Mouse (Mus musculus) MEL (cell line): ENCODE measurements around the gene Wfdc16. TPM values are rescaled to one million over a fixed set of nuclear protein-coding genes. Genes with fewer than 3 reads are reported as not detected.

Source experiments
- DNase-seq: peaks from one replicate; pipeline ENCODE4 v3.0.0; 2011; ENCODE audit warnings: low read depth, low spot score
- H3K27ac ChIP-seq: 2 replicates; pipeline ENCODE4 v1.5.1; 2012; ENCODE audit warnings: low read depth, mild to moderate bottlenecking, control low read depth, low read length, moderate library complexity; ENCODE audit not compliant: control insufficient read depth
- H3K27me3 ChIP-seq, 2 experiments: fragments of 150-350 bp in 1 of 2; sonication (generic) in 1 of 2; 2 replicates each; pipeline ENCODE4 v1.6.1; 2012; ENCODE audit warnings: low read length in 2 of 2, mild to moderate bottlenecking in 2 of 2, improper control_type of control experiment in 1 of 2, moderate library complexity in 1 of 2; ENCODE audit not compliant: insufficient read depth in 2 of 2, control insufficient read depth in 1 of 2
- H3K36me3 ChIP-seq, 2 experiments: 2 replicates each; pipeline ENCODE4 v1.6.1; 2012 to 2014; ENCODE audit warnings: low read length in 2 of 2, improper control_type of control experiment in 1 of 2, inconsistent platforms in 1 of 2, mild to moderate bottlenecking in 1 of 2; ENCODE audit not compliant: insufficient read depth in 2 of 2, control insufficient read depth in 1 of 2
- H3K4me1 ChIP-seq, 2 experiments: fragments of 150-350 bp in 1 of 2; sonication (generic) in 1 of 2; 2 replicates each; pipeline ENCODE4 v1.6.1; 2012; ENCODE audit warnings: low read length in 2 of 2, improper control_type of control experiment in 1 of 2, mild to moderate bottlenecking in 1 of 2; ENCODE audit not compliant: insufficient read depth in 2 of 2, control insufficient read depth in 1 of 2
- H3K4me3 ChIP-seq, 2 experiments: fragments of 150-350 bp in 1 of 2; sonication (generic) in 1 of 2; 2 replicates each; pipeline ENCODE4 v1.5.1; 2012; ENCODE audit warnings: low read depth in 2 of 2, low read length in 2 of 2, mild to moderate bottlenecking in 2 of 2, moderate library complexity in 2 of 2, control low read depth in 1 of 2, improper control_type of control experiment in 1 of 2; ENCODE audit not compliant: control insufficient read depth in 1 of 2, insufficient read depth in 1 of 2
- H3K79me2 ChIP-seq: 2 replicates; pipeline ENCODE4 v1.6.1; 2012; ENCODE audit warnings: mild to moderate bottlenecking, low read length, moderate library complexity; ENCODE audit not compliant: control insufficient read depth, poor library complexity, insufficient read depth
- H3K9ac ChIP-seq: 2 replicates; pipeline ENCODE4 v1.6.1; 2012; ENCODE audit warnings: low read depth, mild to moderate bottlenecking, control low read depth, low read length, moderate library complexity; ENCODE audit not compliant: control insufficient read depth, poor library complexity, severe bottlenecking
- H3K9me3 ChIP-seq: fragments of 150-350 bp; sonication (generic); replicated peaks from 2 replicates; pipeline ENCODE4 v1.6.1; 2012; ENCODE audit warnings: mild to moderate bottlenecking, low read length, improper control_type of control experiment, moderate library complexity; ENCODE audit not compliant: insufficient read depth
- BHLHE40 ChIP-seq: IDR thresholded peaks from 2 replicates; pipeline ENCODE4 v1.6.1; 2012; ENCODE audit warnings: low read depth, mild to moderate bottlenecking, inconsistent platforms, low read length, improper control_type of control experiment, borderline replicate concordance
- E2F4 ChIP-seq: IDR thresholded peaks from 2 replicates; pipeline ENCODE4 v1.6.1; 2011; ENCODE audit warnings: low read depth, low read length, improper control_type of control experiment, borderline replicate concordance
- ELF1 ChIP-seq: IDR thresholded peaks from 2 replicates; pipeline ENCODE4 v1.6.1; 2014; ENCODE audit warnings: low read depth, mild to moderate bottlenecking, inconsistent platforms, low read length, improper control_type of control experiment, moderate library complexity
- EP300 ChIP-seq, 2 experiments: IDR thresholded peaks; 2 replicates each; pipeline ENCODE4 v1.6.1; 2011; ENCODE audit warnings: improper control_type of control experiment in 2 of 2, low read length in 2 of 2, low read depth in 1 of 2, mild to moderate bottlenecking in 1 of 2
- ETS1 ChIP-seq: IDR thresholded peaks from 2 replicates; pipeline ENCODE4 v1.6.1; 2012; ENCODE audit warnings: low read depth, mild to moderate bottlenecking, inconsistent platforms, low read length, improper control_type of control experiment, moderate library complexity
- GATA1 ChIP-seq: IDR thresholded peaks from 2 replicates; pipeline ENCODE4 v1.6.1; 2011; ENCODE audit warnings: low read depth, low read length, improper control_type of control experiment
- HCFC1 ChIP-seq: IDR thresholded peaks from 2 replicates; pipeline ENCODE4 v1.6.1; 2012; ENCODE audit warnings: low read depth, mild to moderate bottlenecking, inconsistent platforms, low read length, improper control_type of control experiment, moderate library complexity
- JUND ChIP-seq: IDR thresholded peaks from 2 replicates; pipeline ENCODE4 v1.6.1; 2011; ENCODE audit warnings: low read depth, mild to moderate bottlenecking, improper control_type of control experiment, low read length
- KAT2A ChIP-seq: conservative IDR thresholded peaks from 2 replicates; pipeline ENCODE4 v1.6.1; 2012; ENCODE audit warnings: low read depth, low read length, improper control_type of control experiment, inconsistent platforms
- MAFK ChIP-seq: IDR thresholded peaks from 2 replicates; pipeline ENCODE4 v1.6.1; 2011; ENCODE audit warnings: low read depth, mild to moderate bottlenecking, low read length, improper control_type of control experiment, borderline replicate concordance
- MAX ChIP-seq: IDR thresholded peaks from 2 replicates; pipeline ENCODE4 v1.6.1; 2011; ENCODE audit warnings: low read length, improper control_type of control experiment
- MAZ ChIP-seq: IDR thresholded peaks from 2 replicates; pipeline ENCODE4 v1.6.1; 2012; ENCODE audit warnings: low read depth, mild to moderate bottlenecking, inconsistent platforms, low read length, improper control_type of control experiment
- MEF2A ChIP-seq: IDR thresholded peaks from 2 replicates; pipeline ENCODE4 v1.6.1; 2014; ENCODE audit warnings: low read depth, mild to moderate bottlenecking, inconsistent platforms, low read length, improper control_type of control experiment; ENCODE audit not compliant: poor library complexity, insufficient replicate concordance, severe bottlenecking; ENCODE audit errors: extremely low read depth
- MXI1 ChIP-seq: IDR thresholded peaks from 2 replicates; pipeline ENCODE4 v1.6.1; 2011; ENCODE audit warnings: mild to moderate bottlenecking, low read depth, low read length, improper control_type of control experiment
- MYB ChIP-seq: IDR thresholded peaks from 2 replicates; pipeline ENCODE4 v1.6.1; 2011; ENCODE audit warnings: mild to moderate bottlenecking, low read depth, low read length, improper control_type of control experiment
- POLR2A ChIP-seq, 2 experiments: IDR thresholded peaks; 2 replicates each; pipeline ENCODE4 v1.6.1; 2011 to 2012; ENCODE audit warnings: low read length in 2 of 2, mild to moderate bottlenecking in 2 of 2, control low read depth in 1 of 2, improper control_type of control experiment in 1 of 2, low read depth in 1 of 2, moderate library complexity in 1 of 2; ENCODE audit not compliant: control insufficient read depth in 1 of 2, insufficient read depth in 1 of 2, poor library complexity in 1 of 2
- POLR2AphosphoS2 ChIP-seq: IDR thresholded peaks from 2 replicates; pipeline ENCODE4 v1.6.1; 2011; ENCODE audit warnings: low read length, improper control_type of control experiment
- POLR2AphosphoS5 ChIP-seq: IDR thresholded peaks from 2 replicates; pipeline ENCODE4 v1.6.1; 2012; ENCODE audit warnings: low read depth, borderline replicate concordance, mild to moderate bottlenecking, inconsistent platforms, low read length, moderate library complexity, mixed read lengths
- RCOR1 ChIP-seq: IDR thresholded peaks from 2 replicates; pipeline ENCODE4 v1.6.1; 2012; ENCODE audit warnings: low read depth, mild to moderate bottlenecking, inconsistent platforms, low read length, improper control_type of control experiment
- SMC3 ChIP-seq: IDR thresholded peaks from 2 replicates; pipeline ENCODE4 v1.6.1; 2011; ENCODE audit warnings: low read depth, low read length, improper control_type of control experiment
- TAL1 ChIP-seq: IDR thresholded peaks from 2 replicates; pipeline ENCODE4 v1.6.1; 2012; ENCODE audit warnings: mild to moderate bottlenecking, inconsistent platforms, low read length, moderate library complexity, mixed read lengths
- USF2 ChIP-seq, 2 experiments: IDR thresholded peaks; 2 replicates each; pipeline ENCODE4 v1.6.1; 2011 to 2012; ENCODE audit warnings: improper control_type of control experiment in 2 of 2, low read length in 2 of 2, borderline replicate concordance in 1 of 2, inconsistent platforms in 1 of 2, low read depth in 1 of 2, mild to moderate bottlenecking in 1 of 2; ENCODE audit not compliant: insufficient read depth in 1 of 2
- ZC3H11A ChIP-seq: IDR thresholded peaks from 2 replicates; pipeline ENCODE4 v1.6.1; 2012; ENCODE audit warnings: low read depth, mild to moderate bottlenecking, inconsistent platforms, low read length, improper control_type of control experiment
- ZKSCAN1 ChIP-seq: IDR thresholded peaks from 2 replicates; pipeline ENCODE4 v1.6.1; 2012; ENCODE audit warnings: low read depth, mild to moderate bottlenecking, inconsistent platforms, low read length, improper control_type of control experiment, moderate library complexity
- ZNF384 ChIP-seq: IDR thresholded peaks from 2 replicates; pipeline ENCODE4 v1.6.1; 2012; ENCODE audit warnings: low read depth, mild to moderate bottlenecking, inconsistent platforms, low read length, improper control_type of control experiment
- polyA plus RNA-seq, 2 experiments: library from polyadenylated mRNA; stranded (reverse) in 1 of 2; unstranded in 1 of 2; fragments of >175 nt in 1 of 2; fragments of >200 nt in 1 of 2; gene quantifications; 2 replicates each; pipeline versions ENCODE4 v1.2.1 to v1.2.4; 2012; ENCODE audit warnings: low replicate concordance in 2 of 2, low read depth in 1 of 2; ENCODE audit not compliant: insufficient read length in 2 of 2, insufficient read depth in 1 of 2, missing spikeins in 1 of 2
- total RNA-seq: library from RNA; depleted of rRNA; stranded (reverse); fragments of 300-350 nt; gene quantifications from 2 replicates; pipeline ENCODE4 v1.2.3, GENCODE M21; 2012; rRNA removed

Wfdc16 gene
- total RNA-seq (not detected in 2 replicates), polyA plus RNA-seq (not detected)

DNA sequence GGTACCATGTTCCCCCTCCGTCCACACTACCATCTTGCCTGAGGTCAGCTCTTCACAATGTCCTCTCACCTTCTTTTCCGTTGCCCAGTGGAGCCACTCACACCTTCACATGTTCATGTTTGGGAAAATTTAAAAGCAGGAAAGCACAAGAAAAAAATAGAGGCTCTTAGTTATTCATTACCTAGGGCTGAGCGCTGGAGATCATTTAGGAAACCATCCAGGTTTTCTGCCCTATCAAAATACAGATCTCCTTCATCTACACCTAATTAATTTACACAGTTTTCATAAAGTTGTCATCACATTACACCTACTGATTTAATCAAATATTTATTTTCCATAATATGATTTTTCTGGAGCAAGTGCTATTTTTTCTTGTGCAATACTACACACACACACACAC lies at the start of gene Wfdc16:
Gene Wfdc16 (minus strand): TSS at position 101 of the 400 bp plus-strand sequence.
- no peak for TF ChIP-seq POLR2AphosphoS5
- no peak for TF ChIP-seq ZC3H11A
- no peak for TF ChIP-seq POLR2AphosphoS2
- no peak for DNase-seq
- no peaks in the 10 kb centered on the region for H3K9me3 ChIP-seq
- H3K9ac ChIP-seq = no peak within 1 kb of the TSS
- no peaks in the 10 kb centered on the region for H3K79me2 ChIP-seq
- H3K4me1 ChIP-seq = peaks cover 13 to 16% of the 10 kb centered on the region in 2 experiments
- peaks cover 0 to 11% of the 10 kb centered on the region in 2 experiments; a peak in 2 of 4 replicates for H3K36me3 ChIP-seq
- no peak within 1 kb of the TSS for H3K4me3 ChIP-seq
- no peak within 1 kb of the TSS for H3K27ac ChIP-seq
- no peaks in the 10 kb centered on the region for H3K27me3 ChIP-seq

- DNase-seq = no peak
- TF ChIP-seq RCOR1 = no peak
- no peak for TF ChIP-seq POLR2AphosphoS2
- no peak for TF ChIP-seq ELF1
- TF ChIP-seq SMC3 = no peak
- TF ChIP-seq KAT2A = no peak
- no peak for TF ChIP-seq MAZ
- no peak for TF ChIP-seq EP300 (IDR thresholded peaks at IDR 0.05; ENCODE audit: low read depth in 1 of 2, low read length in 2 of 2)
- TF ChIP-seq HCFC1 = no peak
- TF ChIP-seq MXI1 = no peak
- no peak for TF ChIP-seq ZKSCAN1
- H3K36me3 ChIP-seq = no peaks in the 10 kb centered on the region
- H3K9me3 ChIP-seq = no peaks in the 10 kb centered on the region
- no peaks in the 10 kb centered on the region; the same call in 1 of the 2 replicates for H3K79me2 ChIP-seq
- no peak within 1 kb of the TSS for H3K9ac ChIP-seq
- H3K4me3 ChIP-seq = no peak within 1 kb of the TSS
- H3K4me1 ChIP-seq = no peaks in the 10 kb centered on the region; a peak in 1 of 4 replicates
- H3K27me3 ChIP-seq = peaks cover 6 to 10% of the 10 kb centered on the region in 2 experiments
- H3K27ac ChIP-seq = no peak within 1 kb of the TSS
Measured at GRCm38 (mm10) chr2:164684807-164685206, 46.2 kb upstream of the Wfdc16 start, which contains the start of gene Wfdc13. Wfdc13 (plus strand) TSS chr2:164685107.

GRCm38 (mm10) chr2:164679906-164680305 lies 41.3 kb upstream of the Wfdc16 start:
- H3K4me1 ChIP-seq = peaks cover 19 to 20% of the 10 kb centered on the region in 2 experiments
- no peaks in the 10 kb centered on the region for H3K9me3 ChIP-seq
- TF ChIP-seq MAZ (no peak), E2F4 (no peak), JUND (no peak), BHLHE40 (no peak), MAX (no peak), MAFK (no peak), ELF1 (no peak), MYB (no peak), MEF2A (no peak), ZNF384 (no peak), HCFC1 (no peak), GATA1 (no peak), SMC3 (no peak), TAL1 (no peak), RCOR1 (no peak), POLR2A (IDR thresholded peaks at IDR 0.05; ENCODE audit: control insufficient read depth in 1 of 2, insufficient read depth in 1 of 2, low read depth in 1 of 2, low read length in 2 of 2, poor library complexity in 1 of 2) (no peak), KAT2A (no peak), USF2 (IDR thresholded peaks at IDR 0.05; ENCODE audit: borderline replicate concordance in 1 of 2, insufficient read depth in 1 of 2, low read depth in 1 of 2, low read length in 2 of 2) (no peak), ETS1 (no peak)
- H3K4me3 ChIP-seq = no peak overlapping the region
- DNase-seq = no peak
- H3K27ac ChIP-seq = no peak overlapping the region
- H3K9ac ChIP-seq = no peak overlapping the region
- peaks cover 0 to 17% of the 10 kb centered on the region in 2 experiments; a peak in 2 of 4 replicates for H3K36me3 ChIP-seq
- H3K79me2 ChIP-seq = no peaks in the 10 kb centered on the region; the same call in 1 of the 2 replicates
- H3K27me3 ChIP-seq = no peaks in the 10 kb centered on the region; a peak in 1 of 4 replicates
